Mouse (Mus musculus) limb, embryonic 14.5 days (tissue): ENCODE data around the gene Kdr. TPM values are rescaled to one million over a fixed set of nuclear protein-coding genes. Genes with fewer than 3 reads are reported as not detected.

ENCODE experiments used
- ATAC-seq: fragments of 200-750 bp; cut with Nextera tagmentation; 2 replicates; pipeline ENCODE4 v1.8.0; 2017; ENCODE audit warnings: low read depth, moderate number of reproducible peaks, moderate TSS enrichment; ENCODE audit not compliant: low FRiP score
- DNase-seq: peaks from one replicate; pipeline ENCODE4 v3.0.0-alpha.2; 2015; ENCODE audit warnings: low spot score
- H3K27ac ChIP-seq: fragments of 300-500 bp; sonication (generic); replicated peaks from 2 replicates; pipeline ENCODE4 v1.5.1; 2014; ENCODE audit warnings: low read depth, mild to moderate bottlenecking, low read length, moderate library complexity, mixed read lengths
- H3K27me3 ChIP-seq: fragments of 300-500 bp; sonication (generic); 2 replicates; pipeline ENCODE4 v1.6.1; 2014; ENCODE audit warnings: low read length, mixed read lengths; ENCODE audit not compliant: control insufficient read depth, insufficient read depth
- H3K36me3 ChIP-seq: fragments of 300-500 bp; sonication (generic); 2 replicates; pipeline ENCODE4 v1.6.1; 2014; ENCODE audit warnings: mild to moderate bottlenecking, low read length, moderate library complexity, mixed read lengths; ENCODE audit not compliant: control insufficient read depth, insufficient read depth
- H3K4me1 ChIP-seq: fragments of 300-500 bp; sonication (generic); 2 replicates; pipeline ENCODE4 v1.6.1; 2014; ENCODE audit warnings: antibody characterized with exemption, low read length, mixed read lengths; ENCODE audit not compliant: control insufficient read depth, insufficient read depth
- H3K4me2 ChIP-seq: fragments of 300-500 bp; sonication (generic); replicated peaks from 2 replicates; pipeline ENCODE4 v1.6.1; 2014; ENCODE audit warnings: low read depth, mild to moderate bottlenecking, low read length, moderate library complexity; ENCODE audit not compliant: severe bottlenecking
- H3K4me3 ChIP-seq: fragments of 300-500 bp; sonication (generic); replicated peaks from 2 replicates; pipeline ENCODE4 v1.5.1; 2014; ENCODE audit warnings: low read length
- H3K9ac ChIP-seq: fragments of 300-500 bp; sonication (generic); 2 replicates; pipeline ENCODE4 v1.6.1; 2014; ENCODE audit warnings: mild to moderate bottlenecking, low read depth, low read length, moderate library complexity; ENCODE audit not compliant: severe bottlenecking
- H3K9me3 ChIP-seq: fragments of 300-500 bp; sonication (generic); 2 replicates; pipeline ENCODE4 v1.6.1; 2016; ENCODE audit warnings: low read length; ENCODE audit not compliant: control insufficient read depth
- POLR2A ChIP-seq: fragments of 200-500 bp; IDR thresholded peaks from 2 replicates; pipeline ENCODE4 v1.8.0; 2012; ENCODE audit warnings: inconsistent platforms, mild to moderate bottlenecking, moderate library complexity, borderline replicate concordance; ENCODE audit not compliant: insufficient read depth, insufficient read length; ENCODE audit errors: extremely low read depth
- WGBS: fragments of 180-500 bp; shearing (Covaris S2); extraction: QIAGEN DNeasy Blood & Tissue Kit; methylation state at CpG from one replicate; pipeline ENCODE4 v1.1.7; 2014; 5-methylcytosine and 5-hydroxymethylcytosine counted together
- polyA plus RNA-seq, 2 experiments: library from polyadenylated mRNA; depleted of rRNA in 1 of 2; stranded (reverse) in 1 of 2; unstranded in 1 of 2; fragments of >200 nt; fragmentation: Nextera tagmentation in 1 of 2; extraction: Ambion mirVana in 1 of 2; gene quantifications; 2 replicates each; pipeline versions ENCODE4 v1.2.1 to v1.2.3; 2012 to 2014

Gene Kdr
- polyA plus RNA-seq, 2 experiments: 21.1 to 25.0 TPM

DNA sequence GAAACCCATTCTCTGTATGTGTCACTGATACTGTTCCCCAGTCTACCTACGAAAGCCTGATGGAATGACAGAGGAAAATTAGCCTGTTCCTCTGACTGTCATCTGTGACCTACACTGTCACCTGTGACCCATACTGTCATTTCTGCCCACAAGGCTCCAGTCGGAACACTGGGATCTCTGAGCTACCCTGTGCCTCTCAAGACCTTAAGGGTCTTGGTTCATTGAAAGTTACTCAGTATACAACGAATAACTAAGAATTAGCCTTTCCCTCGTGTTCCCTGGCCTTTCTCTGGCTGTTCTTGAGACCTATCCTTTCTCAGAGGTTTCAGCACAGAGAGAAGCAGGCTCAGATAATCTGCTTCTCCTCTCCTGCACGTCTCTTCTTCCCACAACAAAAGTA is 40.1 kb upstream of the Kdr start:
- no peaks in the 10 kb centered on the region for H3K36me3 ChIP-seq
- H3K4me3 ChIP-seq: no peak overlapping the region
- no peaks in the 10 kb centered on the region for H3K4me1 ChIP-seq
- ATAC-seq: no peak
- no peak overlapping the region for H3K9ac ChIP-seq
- no peak for DNase-seq
- WGBS: 75% methylated on average over 5 of the region's 5 CpGs
- H3K9me3 ChIP-seq: no peaks in the 10 kb centered on the region
- H3K27me3 ChIP-seq: no peaks in the 10 kb centered on the region
- H3K27ac ChIP-seq: no peak overlapping the region
- no peak overlapping the region for H3K4me2 ChIP-seq
- TF ChIP-seq POLR2A: no peak

DNA sequence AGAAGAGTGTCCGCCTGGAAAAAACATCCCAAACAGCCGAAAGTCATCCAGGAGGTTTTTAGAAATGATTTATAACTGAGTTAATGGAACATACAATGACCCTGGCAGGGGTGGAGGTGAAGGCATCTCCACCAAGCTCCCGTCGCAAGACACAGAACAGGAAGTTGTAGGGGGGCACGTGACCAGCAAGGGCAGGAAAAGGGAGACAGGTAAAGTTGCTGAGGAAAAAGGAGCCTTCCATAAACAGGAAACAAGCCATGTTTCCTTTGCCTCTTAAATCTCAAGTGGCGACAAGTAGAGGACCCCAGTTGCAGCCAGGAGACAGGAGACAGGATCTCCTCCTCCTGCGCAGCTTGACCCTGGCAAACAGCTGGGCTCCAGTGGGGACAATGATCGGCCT is 37.8 kb upstream of the Kdr start:
- no peaks in the 10 kb centered on the region for H3K9me3 ChIP-seq
- H3K27ac ChIP-seq: no peak overlapping the region
- no peak for TF ChIP-seq POLR2A
- H3K4me1 ChIP-seq: no peaks in the 10 kb centered on the region
- no peak overlapping the region for H3K9ac ChIP-seq
- no peaks in the 10 kb centered on the region for H3K36me3 ChIP-seq
- DNase-seq (no peak), ATAC-seq (no peak)
- no peaks in the 10 kb centered on the region for H3K27me3 ChIP-seq
- H3K4me2 ChIP-seq: no peak overlapping the region
- WGBS: 41% methylated on average over 8 of the region's 8 CpGs
- no peak overlapping the region for H3K4me3 ChIP-seq

DNA sequence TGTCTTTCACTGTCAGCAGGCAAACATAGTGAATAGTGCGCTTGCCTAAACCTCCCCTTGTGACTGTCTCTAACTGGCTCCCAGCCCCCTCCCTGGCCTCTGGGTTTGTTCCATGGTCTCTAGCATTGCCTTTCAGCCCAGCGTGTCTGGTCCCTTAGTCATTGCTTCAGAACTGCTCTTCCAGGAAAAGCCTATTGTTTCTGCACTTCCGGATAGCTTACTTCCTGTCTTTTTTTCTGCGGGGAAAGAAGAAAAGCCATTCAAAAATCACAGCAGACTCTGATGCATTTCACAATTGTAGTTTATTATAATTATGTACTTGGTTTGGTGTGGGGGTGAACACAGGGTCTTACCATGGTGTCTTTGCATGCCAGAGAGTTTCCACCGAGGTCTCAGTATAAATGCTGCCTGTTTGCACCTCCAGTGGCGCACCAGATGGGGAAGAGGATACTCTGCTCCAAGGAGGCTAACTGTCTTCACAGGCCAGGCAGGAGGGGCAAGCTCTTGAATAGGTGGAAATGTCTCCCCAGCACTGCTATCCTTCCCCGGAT is 35.7 kb upstream of the Kdr start:
- ATAC-seq: no peak
- Histone ChIP-seq H3K9ac (no peak overlapping the region), H3K4me2 (no peak overlapping the region), H3K27me3 (no peaks in the 10 kb centered on the region), H3K36me3 (no peaks in the 10 kb centered on the region), H3K4me3 (no peak overlapping the region), H3K27ac (no peak overlapping the region), H3K9me3 (no peaks in the 10 kb centered on the region), H3K4me1 (no peaks in the 10 kb centered on the region)
- TF ChIP-seq POLR2A: no peak
- DNase-seq: no peak
- WGBS: 74% methylated on average over 7 of the region's 7 CpGs

DNA sequence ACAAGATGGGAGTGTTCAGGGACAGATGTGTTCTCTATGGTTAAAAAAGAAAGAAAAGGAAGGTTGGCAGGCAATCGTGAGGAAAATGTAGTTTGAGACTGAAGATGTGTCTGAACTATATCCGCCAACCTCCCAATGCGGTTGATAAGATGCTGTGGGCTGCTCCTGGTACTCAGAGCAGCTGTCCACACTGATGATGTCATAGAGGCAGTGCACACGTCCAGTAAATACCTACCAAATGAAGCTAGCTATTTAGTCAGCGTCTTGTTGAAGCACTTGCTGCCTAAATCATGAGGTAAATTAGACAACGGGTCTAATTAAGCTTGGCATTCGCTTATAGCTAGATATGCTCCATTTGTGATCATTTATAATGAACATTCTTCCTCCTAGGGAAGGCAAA is 28.1 kb upstream of the Kdr start:
- 73% methylated on average over 7 of the region's 7 CpGs for WGBS
- Histone ChIP-seq H3K4me3 (no peak overlapping the region), H3K27me3 (no peaks in the 10 kb centered on the region), H3K4me2 (no peak overlapping the region), H3K27ac (no peak overlapping the region), H3K36me3 (no peaks in the 10 kb centered on the region), H3K4me1 (no peaks in the 10 kb centered on the region), H3K9me3 (no peaks in the 10 kb centered on the region), H3K9ac (no peak overlapping the region)
- ATAC-seq: no peak
- DNase-seq: no peak
- TF ChIP-seq POLR2A: no peak

DNA sequence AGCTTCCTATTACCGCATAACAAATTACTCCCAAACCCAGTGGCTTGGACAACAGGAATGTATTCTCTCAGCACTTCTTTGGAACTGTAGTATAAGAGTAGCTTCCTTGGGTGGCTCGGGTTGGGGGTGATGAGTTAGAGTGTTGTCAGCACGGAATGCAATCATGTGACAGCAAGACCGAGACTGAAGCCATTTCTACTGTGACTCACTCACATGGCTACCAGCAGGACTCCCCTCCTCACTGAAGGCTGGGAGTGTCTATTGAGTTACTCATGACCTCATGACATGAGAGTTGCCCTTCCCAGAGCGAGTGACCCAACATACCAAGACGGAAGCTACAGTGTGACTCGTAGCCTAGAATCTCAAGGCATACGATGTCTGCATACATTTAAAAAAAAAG is 12.0 kb upstream of the Kdr start:
- H3K4me2 ChIP-seq: no peak overlapping the region
- no peaks in the 10 kb centered on the region for H3K27me3 ChIP-seq
- DNase-seq (no peak), ATAC-seq (no peak)
- no peak overlapping the region for H3K27ac ChIP-seq
- no peak overlapping the region for H3K4me3 ChIP-seq
- WGBS: 90% methylated on average over 8 of the region's 8 CpGs
- no peaks in the 10 kb centered on the region for H3K4me1 ChIP-seq
- no peaks in the 10 kb centered on the region for H3K36me3 ChIP-seq
- no peak for TF ChIP-seq POLR2A
- no peaks in the 10 kb centered on the region for H3K9me3 ChIP-seq
- no peak overlapping the region for H3K9ac ChIP-seq

DNA sequence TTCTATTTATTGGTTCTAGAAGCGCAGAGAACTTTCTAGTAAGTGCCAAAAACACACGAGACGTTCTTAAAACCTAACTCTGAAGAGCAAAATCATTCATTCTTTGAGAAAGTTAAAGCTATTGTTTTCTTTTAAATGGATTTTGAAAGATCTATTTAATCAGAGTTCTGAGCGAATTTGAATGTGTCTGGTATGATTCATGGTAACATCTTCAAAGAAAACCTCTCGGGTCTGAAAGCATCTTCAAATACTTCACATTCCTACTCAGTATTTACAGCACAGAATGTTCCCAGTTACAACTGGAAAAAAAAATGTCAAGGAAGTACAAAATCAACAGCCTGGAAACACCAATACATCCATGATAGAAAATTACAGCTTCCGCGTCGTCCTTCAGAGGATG is 9.3 kb upstream of the Kdr start:
- no peaks in the 10 kb centered on the region for H3K36me3 ChIP-seq
- no peak overlapping the region for H3K27ac ChIP-seq
- H3K4me2 ChIP-seq: no peak overlapping the region
- 86% methylated on average over 8 of the region's 8 CpGs for WGBS
- H3K9ac ChIP-seq: no peak overlapping the region
- no peaks in the 10 kb centered on the region for H3K4me1 ChIP-seq
- H3K27me3 ChIP-seq: no peaks in the 10 kb centered on the region
- H3K9me3 ChIP-seq: no peaks in the 10 kb centered on the region
- no peak for TF ChIP-seq POLR2A
- H3K4me3 ChIP-seq: no peak overlapping the region
- no peak for DNase-seq
- no peak for ATAC-seq
